Mouse (Mus musculus): Measurements from ENCODE around the gene Ankfy1. TPM values are rescaled to one million over a fixed set of nuclear protein-coding genes. Genes with fewer than 3 reads are reported as not detected.
"Not testable (repeated sequence)": the region's sequence is repeated elsewhere in the genome, so short reads cannot be mapped to it uniquely, and the experiment has no call there.

The Ankfy1 gene
- polyA plus RNA-seq, 1 experiment from 2014 or later, result 36.7 TPM

- H3K4me2 ChIP-seq, result no peak overlapping the region
- ATAC-seq (ENCODE audit: insufficient read depth) (no peak; the same call in 1 of the 2 replicates), DNase-seq (peak; percentile 5)
- H3K4me1 ChIP-seq (ENCODE audit: insufficient read depth), result no peaks in the 10 kb centered on the region
- no peak overlapping the region for H3K9ac ChIP-seq
- peaks cover 49% of the 10 kb centered on the region for H3K36me3 ChIP-seq (ENCODE audit: insufficient read depth)
- H3K4me3 ChIP-seq (ENCODE audit: low read depth, low read length), result no peak overlapping the region
- TF ChIP-seq CTCF (IDR thresholded peaks at IDR 0.05; ENCODE audit: low read depth), result no peak
- no peaks in the 10 kb centered on the region for H3K9me3 ChIP-seq (ENCODE audit: low read depth, low read length)
- H3K27me3 ChIP-seq (ENCODE audit: insufficient read depth, low read length), result no peaks in the 10 kb centered on the region
- WGBS, result 77% methylated on average over 8 of the region's 8 CpGs
- peak overlapping the region; percentile 5; the same call in 1 of the 2 replicates for H3K27ac ChIP-seq (ENCODE audit: low read depth)
Observed at GRCm38 (mm10) chr11:72767716-72768115, 77.9 kb downstream of the Ankfy1 start.

- H3K4me1 ChIP-seq (ENCODE audit: insufficient read depth), result no peaks in the 10 kb centered on the region
- H3K9me3 ChIP-seq (ENCODE audit: low read depth, low read length), result no peaks in the 10 kb centered on the region
- H3K4me3 ChIP-seq (ENCODE audit: low read depth, low read length), result no peak overlapping the region
- DNase-seq (peak; percentile 72), ATAC-seq (ENCODE audit: insufficient read depth) (no peak)
- H3K9ac ChIP-seq, result no peak overlapping the region
- no peak overlapping the region for H3K4me2 ChIP-seq
- H3K36me3 ChIP-seq (ENCODE audit: insufficient read depth), result peaks cover 35% of the 10 kb centered on the region
- no peak overlapping the region; the same call in 1 of the 2 replicates for H3K27ac ChIP-seq (ENCODE audit: low read depth)
- 80% methylated on average over 3 of the region's 3 CpGs for WGBS
- TF ChIP-seq CTCF (IDR thresholded peaks at IDR 0.05; ENCODE audit: low read depth), result no peak
- no peaks in the 10 kb centered on the region for H3K27me3 ChIP-seq (ENCODE audit: insufficient read depth, low read length)
Observed at GRCm38 (mm10) chr11:72769061-72769460, 79.3 kb downstream of the Ankfy1 start.

GRCm38 (mm10) chr11:72770324-72770723 is 80.5 kb downstream of the Ankfy1 start:
- no peak overlapping the region for H3K9ac ChIP-seq
- peaks cover 29% of the 10 kb centered on the region for H3K36me3 ChIP-seq (ENCODE audit: insufficient read depth)
- H3K4me3 ChIP-seq (ENCODE audit: low read depth, low read length), result no peak overlapping the region
- ATAC-seq (ENCODE audit: insufficient read depth) (no peak), DNase-seq (no peak)
- no peaks in the 10 kb centered on the region for H3K27me3 ChIP-seq (ENCODE audit: insufficient read depth, low read length)
- no peak for TF ChIP-seq CTCF (IDR thresholded peaks at IDR 0.05; ENCODE audit: low read depth)
- no peaks in the 10 kb centered on the region for H3K4me1 ChIP-seq (ENCODE audit: insufficient read depth)
- no peak overlapping the region for H3K4me2 ChIP-seq
- H3K9me3 ChIP-seq (ENCODE audit: low read depth, low read length), result no peaks in the 10 kb centered on the region
- no peak overlapping the region for H3K27ac ChIP-seq (ENCODE audit: low read depth)
- WGBS, result 85% methylated on average over 3 of the region's 3 CpGs

- Histone ChIP-seq H3K9ac (no peak overlapping the region), H3K27ac (ENCODE audit: low read depth) (no peak overlapping the region), H3K36me3 (ENCODE audit: insufficient read depth) (peaks cover 29% of the 10 kb centered on the region), H3K4me3 (ENCODE audit: low read depth, low read length) (no peak overlapping the region), H3K27me3 (ENCODE audit: insufficient read depth, low read length) (no peaks in the 10 kb centered on the region), H3K9me3 (ENCODE audit: low read depth, low read length) (no peaks in the 10 kb centered on the region), H3K4me2 (no peak overlapping the region), H3K4me1 (ENCODE audit: insufficient read depth) (no peaks in the 10 kb centered on the region)
- ATAC-seq (ENCODE audit: insufficient read depth) (peak; percentile 42; the same call in 1 of the 2 replicates), DNase-seq (peak; percentile 51)
- 56% methylated on average over 5 of the region's 5 CpGs for WGBS
- TF ChIP-seq CTCF (IDR thresholded peaks at IDR 0.05; ENCODE audit: low read depth), result no peak
Observed at GRCm38 (mm10) chr11:72770816-72771215, 81.0 kb downstream of the Ankfy1 start.

- peak; percentile 75 for ATAC-seq (ENCODE audit: insufficient read depth)
- peak; percentile 86 for DNase-seq
Observed at GRCm38 (mm10) chr11:72771461-72771860, 81.7 kb downstream of the Ankfy1 start.

GRCm38 (mm10) chr11:72772611-72773010 is 82.8 kb downstream of the Ankfy1 start:
- not testable (repeated sequence) for H3K27ac ChIP-seq (ENCODE audit: low read depth); H3K4me1 ChIP-seq (ENCODE audit: insufficient read depth); H3K4me2 ChIP-seq; H3K27me3 ChIP-seq (ENCODE audit: insufficient read depth, low read length); H3K9me3 ChIP-seq (ENCODE audit: low read depth, low read length); ATAC-seq (ENCODE audit: insufficient read depth); H3K9ac ChIP-seq; H3K4me3 ChIP-seq (ENCODE audit: low read depth, low read length); DNase-seq
- WGBS, result 25% methylated on average over 1 of the region's 1 CpGs
- peaks cover 22% of the 10 kb centered on the region; the same call in 1 of the 2 replicates for H3K36me3 ChIP-seq (ENCODE audit: insufficient read depth)

More at GRCm38 (mm10) chr11:72771461-72771860, 81.7 kb downstream of the Ankfy1 start:
- Histone ChIP-seq H3K36me3 (ENCODE audit: insufficient read depth) (peaks cover 29% of the 10 kb centered on the region), H3K9me3 (ENCODE audit: low read depth, low read length) (no peaks in the 10 kb centered on the region), H3K9ac (no peak overlapping the region), H3K27me3 (ENCODE audit: insufficient read depth, low read length) (no peaks in the 10 kb centered on the region), H3K4me1 (ENCODE audit: insufficient read depth) (no peaks in the 10 kb centered on the region), H3K4me2 (no peak overlapping the region), H3K27ac (ENCODE audit: low read depth) (no peak overlapping the region), H3K4me3 (ENCODE audit: low read depth, low read length) (no peak overlapping the region)
- WGBS, result 32% methylated on average over 4 of the region's 4 CpGs
- no peak for TF ChIP-seq CTCF (IDR thresholded peaks at IDR 0.05; ENCODE audit: low read depth)

GRCm38 (mm10) chr11:72778957-72779356 is 89.2 kb downstream of the Ankfy1 start:
- H3K9ac ChIP-seq, result no peak overlapping the region
- TF ChIP-seq CTCF (IDR thresholded peaks at IDR 0.05; ENCODE audit: low read depth), result no peak
- no peaks in the 10 kb centered on the region for H3K9me3 ChIP-seq (ENCODE audit: low read depth, low read length)
- no peak for ATAC-seq (ENCODE audit: insufficient read depth)
- H3K4me2 ChIP-seq, result no peak overlapping the region
- no peak overlapping the region for H3K4me3 ChIP-seq (ENCODE audit: low read depth, low read length)
- H3K27ac ChIP-seq (ENCODE audit: low read depth), result no peak overlapping the region
- H3K4me1 ChIP-seq (ENCODE audit: insufficient read depth), result no peaks in the 10 kb centered on the region
- no peak for DNase-seq
- H3K27me3 ChIP-seq (ENCODE audit: insufficient read depth, low read length), result no peaks in the 10 kb centered on the region
- H3K36me3 ChIP-seq (ENCODE audit: insufficient read depth), result no peaks in the 10 kb centered on the region

GRCm38 (mm10) chr11:72782103-72782502 is 92.3 kb downstream of the Ankfy1 start:
- no peak overlapping the region for H3K27ac ChIP-seq (ENCODE audit: low read depth)
- no peak for DNase-seq
- 61% methylated on average over 2 of the region's 2 CpGs for WGBS
- no peaks in the 10 kb centered on the region for H3K36me3 ChIP-seq (ENCODE audit: insufficient read depth)
- no peak overlapping the region for H3K4me2 ChIP-seq
- no peak overlapping the region for H3K9ac ChIP-seq
- TF ChIP-seq CTCF (IDR thresholded peaks at IDR 0.05; ENCODE audit: low read depth), result no peak
- H3K27me3 ChIP-seq (ENCODE audit: insufficient read depth, low read length), result no peaks in the 10 kb centered on the region
- H3K4me1 ChIP-seq (ENCODE audit: insufficient read depth), result no peaks in the 10 kb centered on the region
- no peak for ATAC-seq (ENCODE audit: insufficient read depth)
- no peaks in the 10 kb centered on the region for H3K9me3 ChIP-seq (ENCODE audit: low read depth, low read length)
- no peak overlapping the region for H3K4me3 ChIP-seq (ENCODE audit: low read depth, low read length)
